In the genomic region with DNA sequence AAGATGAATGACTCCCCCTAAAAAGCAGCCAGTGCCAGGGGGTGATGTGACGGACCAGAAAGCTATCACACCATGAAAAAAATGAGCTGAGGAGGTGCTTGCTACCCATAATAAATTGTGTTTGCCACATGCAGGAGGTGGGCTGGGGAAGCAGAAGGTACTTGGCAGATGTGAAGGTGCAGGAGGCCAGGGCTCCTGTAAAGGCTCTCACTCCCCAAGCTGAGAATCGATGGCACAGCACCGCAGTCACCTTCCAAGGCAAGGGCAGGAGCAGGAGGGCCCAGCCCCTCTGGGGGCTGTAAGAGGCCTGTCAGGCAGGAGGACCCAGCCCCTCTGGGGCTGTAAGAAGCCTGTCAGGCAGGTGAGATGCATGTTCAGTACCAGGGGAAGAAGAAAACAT, we compare ENCODE assay signal across 14 mouse cellular contexts. TPM values are rescaled to one million over a fixed set of nuclear protein-coding genes. Genes with fewer than 3 reads are reported as not detected.
"Had no signal": no experiment of that assay in that cellular context is flagged by ENCODE, and none has a peak within 500 bp of the region (broad histone marks: within the 10 kb centered on the region; RNA-seq: fewer than 3 reads in every experiment).

No protein-coding gene starts in this region.

- H3K27ac ChIP-seq: left cerebral cortex, adult 2 months; limb, embryonic 10.5 days; liver, embryonic 15.5 days; neural tube, embryonic 13.5 days; stomach, embryonic 15.5 days had no signal

- H3K27me3 ChIP-seq: neural tube, embryonic 13.5 days; stomach, embryonic 15.5 days had no signal

- H3K4me3 ChIP-seq: left cerebral cortex, adult 2 months; limb, embryonic 10.5 days; liver, embryonic 15.5 days; neural tube, embryonic 13.5 days; stomach, embryonic 15.5 days had no signal

- H3K9me3 ChIP-seq: limb, embryonic 10.5 days; liver, embryonic 15.5 days; neural tube, embryonic 13.5 days; stomach, embryonic 15.5 days had no signal

- H3K4me2 ChIP-seq: liver, embryonic 11.5 days; liver, embryonic 15.5 days; neural tube, embryonic 13.5 days; stomach, embryonic 15.5 days had no signal

- DNase-seq: kidney, postnatal 10 days; kidney, postnatal 4 days; lung, adult 2 months; lung, postnatal 36 days; right cerebral cortex, postnatal 14 days; thymus, adult 2 months; thymus, postnatal 25 days had no signal

- H3K9ac ChIP-seq: liver, embryonic 15.5 days; neural tube, embryonic 13.5 days; stomach, embryonic 15.5 days had no signal

RNA-seq across cellular contexts. Expression of gene Susd2, which starts 18.1 kb away (rescaled TPM):
- total RNA-seq: monocyte, adult 5-6 weeks had no signal
